Mouse (Mus musculus) kidney, embryonic 16.5 days (tissue): ENCODE results near the gene Ripply1. TPM values are rescaled to one million over a fixed set of nuclear protein-coding genes. Genes with fewer than 3 reads are reported as not detected.

ENCODE experiments used
- ATAC-seq: fragments of 200-750 bp; cut with Nextera tagmentation; 2 replicates; pipeline ENCODE4 v1.8.0; 2017; ENCODE audit warnings: moderate TSS enrichment; ENCODE audit not compliant: low FRiP score, low TSS enrichment
- H3K27ac ChIP-seq: fragments of 300-500 bp; sonication (generic); 2 replicates; pipeline ENCODE4 v1.5.1; 2014; ENCODE audit warnings: low read length
- H3K27me3 ChIP-seq: fragments of 300-500 bp; sonication (generic); 2 replicates; pipeline ENCODE4 v1.6.1; 2014; ENCODE audit warnings: low read length, control low read depth, mixed read lengths; ENCODE audit not compliant: insufficient read depth
- H3K36me3 ChIP-seq: fragments of 300-500 bp; sonication (generic); 2 replicates; pipeline ENCODE4 v1.6.1; 2014; ENCODE audit warnings: low read length, control low read depth, mixed read lengths; ENCODE audit not compliant: insufficient read depth
- H3K4me1 ChIP-seq: fragments of 300-500 bp; sonication (generic); 2 replicates; pipeline ENCODE4 v1.6.1; 2014; ENCODE audit warnings: low read length, control low read depth, mixed read lengths; ENCODE audit not compliant: insufficient read depth
- H3K4me2 ChIP-seq: fragments of 300-500 bp; sonication (generic); replicated peaks from 2 replicates; pipeline ENCODE4 v1.6.1; 2014; ENCODE audit warnings: low read depth, low read length
- H3K4me3 ChIP-seq: fragments of 300-500 bp; sonication (generic); 2 replicates; pipeline ENCODE4 v1.5.1; 2014; ENCODE audit warnings: mild to moderate bottlenecking, low read length
- H3K9ac ChIP-seq: fragments of 300-500 bp; sonication (generic); replicated peaks from 2 replicates; pipeline ENCODE4 v1.6.1; 2014; ENCODE audit warnings: low read length
- H3K9me3 ChIP-seq: fragments of 300-500 bp; sonication (generic); 2 replicates; pipeline ENCODE4 v1.6.1; 2016; ENCODE audit warnings: low read length, control low read depth
- WGBS: fragments of 180-500 bp; shearing (Covaris S2); extraction: QIAGEN DNeasy Blood & Tissue Kit; methylation state at CpG from one replicate; pipeline ENCODE4 v1.1.7; 2014; 5-methylcytosine and 5-hydroxymethylcytosine counted together
- polyA plus RNA-seq: library from polyadenylated mRNA; unstranded; fragments of >200 nt; fragmentation: Nextera tagmentation; extraction: Ambion mirVana; gene quantifications from 2 replicates; pipeline ENCODE4 v1.2.1, GENCODE M21; 2015

The Ripply1 gene
- polyA plus RNA-seq, 1 experiment from 2014 or later = not detected

DNA sequence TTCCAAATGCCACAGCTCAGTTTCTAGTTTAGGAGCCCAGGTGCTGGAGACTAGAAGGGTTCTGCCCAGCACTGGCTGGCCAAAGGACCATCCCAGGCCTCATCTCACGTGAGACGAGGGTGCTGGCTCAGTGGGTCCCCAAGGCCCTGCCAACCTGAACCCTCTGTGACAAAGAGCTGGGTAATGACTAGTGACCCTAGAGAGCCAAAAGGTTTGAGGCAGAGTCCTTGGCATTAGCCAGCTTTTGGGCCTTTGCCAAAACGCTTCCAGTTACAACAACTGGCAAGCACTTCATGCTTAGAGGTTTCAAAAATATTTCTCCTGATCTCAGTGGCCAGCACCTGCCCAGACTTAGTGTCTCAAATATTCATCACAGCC is 881 bp upstream of the Ripply1 start:
- Histone ChIP-seq H3K36me3 (no peaks in the 10 kb centered on the region), H3K9me3 (no peaks in the 10 kb centered on the region), H3K4me3 (no peak overlapping the region), H3K4me1 (no peaks in the 10 kb centered on the region), H3K9ac (no peak overlapping the region), H3K4me2 (no peak overlapping the region), H3K27me3 (peaks cover 8% of the 10 kb centered on the region; the same call in 1 of the 2 replicates), H3K27ac (no peak overlapping the region)
- ATAC-seq = no peak
- 55% methylated on average over 3 of the region's 3 CpGs for WGBS

DNA sequence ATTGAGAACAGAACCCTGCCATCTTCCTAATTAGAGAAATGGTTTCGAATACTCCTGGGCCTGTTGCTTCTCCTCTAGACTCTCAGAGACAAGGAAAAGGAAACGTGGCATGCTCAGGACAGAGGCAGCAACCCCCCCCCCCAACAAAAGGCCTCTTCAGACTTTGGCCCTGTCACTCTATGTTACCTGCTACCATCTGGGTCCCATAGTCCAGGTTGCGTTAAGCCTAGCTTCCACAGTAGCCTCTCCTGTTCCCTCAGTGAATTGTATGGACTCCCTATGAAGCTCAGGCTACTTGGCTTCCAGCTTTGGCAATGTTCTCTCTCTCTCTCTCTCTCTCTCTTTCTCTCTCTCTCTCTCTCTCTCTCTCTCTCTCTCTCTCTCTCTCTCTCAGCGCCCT is 590 bp downstream of the Ripply1 start:
- Histone ChIP-seq H3K9me3 (no peaks in the 10 kb centered on the region), H3K36me3 (no peaks in the 10 kb centered on the region), H3K9ac (no peak overlapping the region), H3K4me2 (no peak overlapping the region), H3K4me3 (no peak overlapping the region), H3K27me3 (peaks cover 17% of the 10 kb centered on the region; the same call in 1 of the 2 replicates), H3K27ac (no peak overlapping the region), H3K4me1 (no peaks in the 10 kb centered on the region)
- 80% methylated on average over 4 of the region's 4 CpGs for WGBS
- no peak for ATAC-seq

DNA sequence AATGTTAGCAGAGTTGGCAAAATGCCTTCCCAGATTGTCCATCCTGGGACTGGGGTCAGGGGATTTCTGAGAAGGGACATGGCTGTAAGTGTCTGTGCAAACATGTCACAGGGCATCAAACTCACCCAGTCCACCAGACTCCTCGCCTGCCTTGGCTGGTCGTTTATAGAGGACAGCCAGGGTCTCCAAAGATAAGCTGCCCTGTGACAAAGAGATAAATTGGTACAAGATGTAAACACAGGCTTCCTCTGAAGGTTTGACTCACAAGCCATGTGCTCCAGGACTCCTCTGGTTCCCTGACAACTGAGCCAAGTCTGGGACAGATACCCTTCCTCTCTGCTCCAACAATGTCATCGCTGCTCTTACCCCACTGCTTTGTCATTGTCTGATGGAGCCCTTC is 1.2 kb downstream of the Ripply1 start:
- Histone ChIP-seq H3K9me3 (no peaks in the 10 kb centered on the region), H3K9ac (no peak overlapping the region), H3K36me3 (no peaks in the 10 kb centered on the region), H3K4me2 (no peak overlapping the region), H3K4me1 (no peaks in the 10 kb centered on the region), H3K27me3 (peaks cover 19% of the 10 kb centered on the region; the same call in 1 of the 2 replicates), H3K4me3 (no peak overlapping the region), H3K27ac (no peak overlapping the region)
- WGBS = 49% methylated on average over 3 of the region's 3 CpGs
- no peak for ATAC-seq

DNA sequence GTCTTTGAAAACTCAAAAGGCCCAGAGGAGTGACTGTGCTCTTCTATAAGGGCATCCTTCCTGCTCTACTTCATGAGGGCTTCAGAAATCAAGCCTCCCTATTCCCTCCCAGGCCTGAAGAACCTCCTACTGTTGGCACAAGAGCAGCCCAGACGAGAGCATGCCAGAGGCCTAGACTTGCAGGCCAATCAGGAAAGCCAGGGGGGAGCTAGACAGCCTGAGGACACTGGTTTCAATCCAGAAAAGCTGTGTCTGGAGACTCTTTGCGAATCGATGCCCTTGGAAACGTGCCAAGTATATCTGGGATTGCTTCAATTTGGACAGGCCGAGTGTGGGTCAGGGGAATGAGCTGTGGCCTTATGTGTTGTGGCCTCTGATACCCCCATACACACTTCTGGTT is 2.8 kb downstream of the Ripply1 start:
- H3K27ac ChIP-seq = no peak overlapping the region
- no peaks in the 10 kb centered on the region for H3K4me1 ChIP-seq
- no peak overlapping the region for H3K4me2 ChIP-seq
- no peak overlapping the region for H3K9ac ChIP-seq
- ATAC-seq = no peak
- H3K4me3 ChIP-seq = no peak overlapping the region
- H3K36me3 ChIP-seq = no peaks in the 10 kb centered on the region
- H3K27me3 ChIP-seq = peaks cover 19% of the 10 kb centered on the region; the same call in 1 of the 2 replicates
- WGBS = 83% methylated on average over 5 of the region's 5 CpGs
- H3K9me3 ChIP-seq = no peaks in the 10 kb centered on the region

DNA sequence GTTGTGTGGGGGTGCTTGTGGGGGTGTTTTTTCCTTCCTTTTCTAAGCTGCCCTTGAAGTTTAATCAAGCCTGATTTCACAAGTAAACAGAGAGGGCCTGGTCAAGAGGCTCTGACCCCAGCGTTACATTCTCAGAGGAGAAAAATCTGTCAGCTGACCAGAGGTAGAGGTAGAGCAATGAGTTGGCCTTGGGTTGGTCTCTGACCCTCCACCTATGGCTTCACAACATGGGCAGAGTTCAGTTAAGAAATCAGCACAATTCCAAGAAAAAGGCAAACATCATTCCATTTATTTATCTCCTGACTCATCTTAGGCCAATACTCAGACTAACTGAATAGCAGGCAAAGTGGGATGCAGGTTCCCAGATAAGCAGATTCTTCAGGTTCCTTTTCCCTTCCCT is 3.3 kb downstream of the Ripply1 start:
- no peaks in the 10 kb centered on the region for H3K9me3 ChIP-seq
- WGBS = 71% methylated on average over 1 of the region's 1 CpGs
- no peak for ATAC-seq

DNA sequence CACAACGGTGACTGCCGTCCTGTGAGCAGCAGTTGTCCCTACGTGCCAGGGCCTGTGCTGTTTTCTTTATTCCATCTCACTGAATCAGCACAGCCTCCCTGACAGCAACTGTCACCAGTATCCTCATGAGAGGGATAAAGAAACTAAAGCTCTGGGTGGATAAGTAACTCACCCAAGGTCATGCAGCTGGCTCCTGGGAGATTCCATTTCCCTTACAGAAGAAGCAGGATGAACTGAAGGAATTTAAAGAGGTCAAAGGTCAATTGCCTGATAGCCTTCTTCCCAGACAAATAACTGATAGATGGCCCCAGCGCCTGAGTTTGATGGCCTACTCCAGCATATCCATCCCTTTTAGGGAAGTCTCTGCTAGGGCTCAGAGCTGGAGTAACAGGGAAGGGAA is 4.8 kb downstream of the Ripply1 start:
- H3K9me3 ChIP-seq = no peaks in the 10 kb centered on the region
- H3K9ac ChIP-seq = no peak overlapping the region
- no peak overlapping the region for H3K4me3 ChIP-seq
- H3K27me3 ChIP-seq = peaks cover 19% of the 10 kb centered on the region; the same call in 1 of the 2 replicates
- no peaks in the 10 kb centered on the region for H3K4me1 ChIP-seq
- no peak overlapping the region for H3K27ac ChIP-seq
- no peaks in the 10 kb centered on the region for H3K36me3 ChIP-seq
- ATAC-seq = peak; percentile 69; the same call in 1 of the 2 replicates
- WGBS = 48% methylated on average over 4 of the region's 4 CpGs
- H3K4me2 ChIP-seq = no peak overlapping the region

More for the DNA sequence above, 3.3 kb downstream of the Ripply1 start:
- Histone ChIP-seq H3K4me3 (no peak overlapping the region), H3K4me2 (no peak overlapping the region), H3K36me3 (no peaks in the 10 kb centered on the region), H3K9ac (no peak overlapping the region), H3K27ac (no peak overlapping the region), H3K4me1 (no peaks in the 10 kb centered on the region), H3K27me3 (peaks cover 19% of the 10 kb centered on the region; the same call in 1 of the 2 replicates)

DNA sequence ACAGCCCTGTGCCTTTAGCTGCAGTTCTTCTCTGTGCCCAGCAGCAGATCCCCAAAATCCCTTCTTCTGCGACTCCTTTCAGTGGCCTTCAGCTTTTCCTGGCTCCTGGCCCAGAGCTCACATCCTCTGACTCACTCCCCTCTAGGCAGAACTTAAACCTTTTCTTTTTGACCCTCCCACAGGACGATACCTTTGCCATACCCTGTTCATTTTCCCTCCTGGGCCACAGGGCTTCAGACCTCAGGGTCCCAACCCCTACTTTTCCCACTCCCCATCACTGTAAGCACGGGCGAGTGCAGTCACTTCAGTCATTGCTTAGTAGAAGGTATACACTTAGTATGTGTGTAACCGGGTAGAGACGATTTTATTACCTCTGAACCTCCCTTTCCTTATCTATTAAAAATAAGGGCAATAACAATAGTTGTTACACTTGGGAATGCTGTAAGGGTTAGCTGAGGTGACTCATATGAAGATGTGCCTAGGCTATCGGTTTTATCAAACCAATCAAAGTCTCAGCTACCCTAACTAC is 7.0 kb downstream of the Ripply1 start:
- Histone ChIP-seq H3K9me3 (no peaks in the 10 kb centered on the region), H3K27ac (no peak overlapping the region), H3K27me3 (peaks cover 12% of the 10 kb centered on the region; the same call in 1 of the 2 replicates), H3K4me1 (no peaks in the 10 kb centered on the region), H3K4me2 (no peak overlapping the region), H3K9ac (no peak overlapping the region), H3K36me3 (no peaks in the 10 kb centered on the region), H3K4me3 (no peak overlapping the region)
- no peak for ATAC-seq
- 62% methylated on average over 7 of the region's 7 CpGs for whole genome bisulfite sequencing

DNA sequence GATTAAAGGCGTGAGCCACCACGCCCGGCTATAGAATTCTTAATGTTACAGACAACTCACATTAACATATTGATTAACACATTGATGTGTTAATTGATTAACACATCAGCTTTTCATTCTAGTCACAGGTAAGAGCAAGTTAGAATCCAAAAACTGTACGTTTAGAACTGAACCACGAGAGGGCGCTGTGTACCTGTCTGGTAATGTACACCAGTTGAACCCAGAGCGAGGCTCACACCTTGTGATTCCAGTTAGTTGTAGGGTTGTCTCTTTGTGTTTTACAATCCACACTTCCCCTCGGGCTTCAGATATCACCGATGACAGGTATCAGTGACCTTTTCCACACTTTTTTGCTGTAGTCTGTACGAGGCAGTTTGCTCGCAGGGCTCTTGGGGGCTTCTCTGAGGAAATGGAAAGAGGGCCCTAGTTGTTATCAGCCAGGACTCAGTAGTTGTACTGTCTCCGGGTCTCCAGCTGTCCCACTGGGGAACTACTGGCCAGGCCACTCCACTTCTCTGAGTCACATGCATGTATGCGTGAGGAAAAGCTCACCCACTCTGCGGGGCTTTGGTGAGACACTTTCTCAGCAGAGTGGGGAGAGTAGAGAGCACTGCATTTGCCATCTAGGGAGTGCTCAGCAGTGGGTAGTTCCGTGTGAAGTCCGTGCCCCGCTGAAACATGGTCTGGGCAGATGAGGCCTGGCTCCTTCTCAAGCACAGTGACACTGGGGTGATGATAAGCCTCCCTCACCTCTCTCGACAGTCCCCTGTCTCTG is 7.7 kb downstream of the Ripply1 start:
- Histone ChIP-seq H3K4me2 (no peak overlapping the region), H3K9me3 (no peaks in the 10 kb centered on the region), H3K27ac (no peak overlapping the region), H3K36me3 (no peaks in the 10 kb centered on the region), H3K9ac (no peak overlapping the region), H3K4me3 (no peak overlapping the region), H3K27me3 (peaks cover 12% of the 10 kb centered on the region; the same call in 1 of the 2 replicates), H3K4me1 (no peaks in the 10 kb centered on the region)
- 36% methylated on average over 18 of the region's 18 CpGs for WGBS
- ATAC-seq = no peak; the same call in 1 of the 2 replicates

DNA sequence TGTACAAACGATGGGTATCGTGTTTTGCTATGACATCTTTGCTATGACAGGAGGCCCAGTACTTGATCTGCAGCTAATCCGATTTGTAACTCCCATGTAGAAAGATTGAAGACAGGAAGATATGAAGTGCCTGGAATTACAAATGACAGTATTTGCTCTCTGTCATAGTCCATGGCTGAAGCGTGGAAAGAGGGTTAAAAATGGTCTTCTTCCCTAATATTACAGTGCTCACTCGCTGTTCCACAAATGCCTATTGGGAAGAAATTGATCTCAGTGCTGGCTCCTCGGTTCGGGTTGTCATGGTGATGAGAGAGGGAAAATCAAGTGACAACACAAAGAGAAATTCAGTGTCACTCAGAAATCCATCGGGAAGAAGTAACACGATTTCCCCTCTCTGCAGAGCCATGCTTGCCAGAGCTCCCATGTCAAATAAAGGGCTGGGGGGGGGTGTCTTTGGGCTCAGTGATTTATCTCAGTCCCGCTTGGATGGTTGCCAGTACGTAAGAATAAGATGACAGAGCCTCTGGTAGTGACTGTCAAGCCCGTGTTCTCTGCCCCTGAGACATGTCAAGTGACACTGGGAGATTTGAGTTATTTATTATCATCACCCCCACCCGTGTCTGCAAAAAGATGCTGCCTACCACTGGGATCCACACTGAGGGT is 12.0 kb downstream of the Ripply1 start:
- H3K4me1 ChIP-seq = no peaks in the 10 kb centered on the region
- WGBS = 79% methylated on average over 13 of the region's 13 CpGs
- H3K4me2 ChIP-seq = no peak overlapping the region
- no peaks in the 10 kb centered on the region for H3K36me3 ChIP-seq
- H3K27ac ChIP-seq = no peak overlapping the region
- no peak overlapping the region for H3K9ac ChIP-seq
- no peaks in the 10 kb centered on the region for H3K9me3 ChIP-seq
- H3K27me3 ChIP-seq = peaks cover 5% of the 10 kb centered on the region; the same call in 1 of the 2 replicates
- no peak for ATAC-seq
- no peak overlapping the region for H3K4me3 ChIP-seq

DNA sequence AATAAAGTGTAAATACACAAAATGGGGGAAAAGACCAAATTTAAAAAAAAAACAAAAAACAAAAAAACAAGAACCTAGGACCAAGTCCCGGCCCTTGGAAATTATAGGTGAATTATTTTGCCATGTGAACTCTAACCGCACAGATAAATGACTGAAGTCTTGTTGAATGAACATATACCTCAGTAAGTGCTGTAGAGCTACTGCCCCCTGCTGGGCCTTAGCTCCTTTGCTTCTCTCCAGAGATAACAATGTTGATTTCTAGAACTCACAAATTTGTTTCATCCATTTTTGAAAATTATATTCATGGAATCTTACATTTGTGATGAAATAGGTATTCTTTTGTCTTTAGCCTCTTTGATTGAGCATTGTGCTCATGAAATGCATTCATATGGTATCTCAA is 19.6 kb downstream of the Ripply1 start:
- H3K36me3 ChIP-seq = no peaks in the 10 kb centered on the region
- H3K4me2 ChIP-seq = no peak overlapping the region
- H3K27me3 ChIP-seq = peaks cover under 1% of the 10 kb centered on the region; the same call in 1 of the 2 replicates
- WGBS = 81% methylated on average over 2 of the region's 2 CpGs
- no peak overlapping the region for H3K27ac ChIP-seq
- no peaks in the 10 kb centered on the region for H3K9me3 ChIP-seq
- H3K4me3 ChIP-seq = no peak overlapping the region
- ATAC-seq = no peak
- H3K9ac ChIP-seq = no peak overlapping the region
- H3K4me1 ChIP-seq = no peaks in the 10 kb centered on the region
